Mouse (Mus musculus): ENCODE results near the gene Myo1f.

- TF ChIP-seq CTCF (IDR thresholded peaks at IDR 0.05; ENCODE audit: extremely low read depth, insufficient read depth, insufficient read length, insufficient replicate concordance) (no peak), POLR2A (IDR thresholded peaks at IDR 0.05; ENCODE audit: low read depth, low read length) (no peak)
Measured at GRCm38 (mm10) chr17:33598506-33598905, 43.0 kb downstream of the Myo1f start.
